Comparison of ENCODE assay signal across 25 mouse cellular contexts in the genomic region with DNA sequence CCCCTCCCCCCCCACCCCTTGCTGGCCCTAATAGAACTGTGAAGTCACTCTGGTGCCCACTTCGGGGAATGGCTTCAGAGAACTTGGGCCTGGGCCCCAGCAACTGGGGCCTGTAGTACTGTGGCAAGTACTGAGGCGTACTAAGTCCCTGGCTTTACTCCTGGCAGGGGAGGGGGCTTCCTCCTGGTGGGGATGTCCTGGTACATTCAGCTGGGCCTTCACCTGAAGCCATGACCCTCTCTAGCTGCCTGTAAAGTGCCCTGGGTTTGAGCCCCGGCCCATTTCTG. TPM values are rescaled to one million over a fixed set of nuclear protein-coding genes. Genes with fewer than 3 reads are reported as not detected.
"Had no signal": no experiment of that assay in that cellular context is flagged by ENCODE, and none has a peak within 500 bp of the region (broad histone marks: within the 10 kb centered on the region; RNA-seq: fewer than 3 reads in every experiment).

No protein-coding gene starts in this region.

- H3K4me1 ChIP-seq: limb, embryonic 10.5 days; limb, embryonic 13.5 days; liver, embryonic 12.5 days; liver, embryonic 15.5 days; lung, embryonic 15.5 days; midbrain, embryonic 13.5 days had no signal

- H3K27me3 ChIP-seq: lung, embryonic 15.5 days had no signal

- H3K27ac ChIP-seq: kidney, postnatal 0 days; layer of hippocampus, adult 2 months; limb, embryonic 10.5 days; limb, embryonic 13.5 days; liver, embryonic 12.5 days; liver, embryonic 15.5 days; lung, embryonic 15.5 days; midbrain, embryonic 10.5 days; midbrain, embryonic 13.5 days had no signal

- H3K4me2 ChIP-seq: limb, embryonic 13.5 days; liver, embryonic 12.5 days; liver, embryonic 15.5 days; lung, embryonic 15.5 days; midbrain, embryonic 13.5 days had no signal

- H3K9me3 ChIP-seq: limb, embryonic 10.5 days; limb, embryonic 13.5 days; liver, embryonic 12.5 days; liver, embryonic 15.5 days; lung, embryonic 15.5 days; megakaryocyte, embryonic 14.5 days; midbrain, embryonic 10.5 days; midbrain, embryonic 13.5 days had no signal

- H3K9ac ChIP-seq: limb, embryonic 13.5 days; liver, embryonic 12.5 days; liver, embryonic 15.5 days; lung, embryonic 15.5 days; midbrain, embryonic 13.5 days had no signal

- ATAC-seq: liver, embryonic 12.5 days; midbrain, embryonic 13.5 days; midbrain, embryonic 16.5 days had no signal

- H3K4me3 ChIP-seq: layer of hippocampus, adult 2 months; limb, embryonic 10.5 days; limb, embryonic 13.5 days; liver, embryonic 12.5 days; liver, embryonic 15.5 days; lung, embryonic 15.5 days; megakaryocyte, embryonic 14.5 days; midbrain, embryonic 10.5 days; midbrain, embryonic 13.5 days had no signal

- DNase-seq: kidney, postnatal 25 days; layer of hippocampus, adult 9-11 months; liver; lung, adult 18-20 months; lung, postnatal 10 days; lung, postnatal 36 days; thymus, adult 2 months; thymus, postnatal 14 days; thymus, postnatal 4 days had no signal

- H3K36me3 ChIP-seq: limb, embryonic 10.5 days; limb, embryonic 13.5 days; liver, embryonic 12.5 days; liver, embryonic 15.5 days; lung, embryonic 15.5 days; midbrain, embryonic 10.5 days; midbrain, embryonic 13.5 days had no signal

RNA-seq across cellular contexts. Expression of a gene that starts 28.9 kb away (rescaled TPM):
- total RNA-seq: layer of hippocampus, adult 2 months; layer of hippocampus, postnatal 25 days; left cerebral cortex, adult 18-20 months; left cerebral cortex, postnatal 25 days; monocyte, adult 5-6 weeks had no signal
- polyA plus RNA-seq: midbrain, embryonic 13.5 days; midbrain, embryonic 16.5 days; neural tube, embryonic 14.5 days had no signal
